Mouse (Mus musculus) kidney, postnatal 0 days (tissue): ENCODE measurements around the gene Tmeff1. TPM values are rescaled to one million over a fixed set of nuclear protein-coding genes. Genes with fewer than 3 reads are reported as not detected.
A peak's percentile ranks its signal among the peaks of the same experiment; 100 is the strongest.
"Not testable (repeated sequence)": the region's sequence is repeated elsewhere in the genome, so short reads cannot be mapped to it uniquely, and the experiment has no call there.

Experiments used
- ATAC-seq: fragments of 200-750 bp; cut with Nextera tagmentation; replicated peaks from 2 replicates; pipeline ENCODE4 v1.8.0; 2017; ENCODE audit warnings: low read depth, moderate number of reproducible peaks, moderate TSS enrichment, moderate library complexity; ENCODE audit not compliant: low FRiP score
- DNase-seq: peaks from one replicate; pipeline ENCODE4 v3.0.0-alpha.2; 2016; ENCODE audit warnings: low spot score
- H3K27ac ChIP-seq: fragments of 300-500 bp; sonication (generic); 2 replicates; pipeline ENCODE4 v1.5.1; 2014; ENCODE audit warnings: mild to moderate bottlenecking
- H3K27me3 ChIP-seq: fragments of 300-500 bp; sonication (generic); 2 replicates; pipeline ENCODE4 v1.6.1; 2014; ENCODE audit warnings: low read length, mixed read lengths; ENCODE audit not compliant: insufficient read depth
- H3K36me3 ChIP-seq: fragments of 300-500 bp; sonication (generic); 2 replicates; pipeline ENCODE4 v1.6.1; 2014; ENCODE audit warnings: low read length, mixed read lengths; ENCODE audit not compliant: insufficient read depth
- H3K4me1 ChIP-seq: fragments of 300-500 bp; sonication (generic); replicated peaks from 2 replicates; pipeline ENCODE4 v1.6.1; 2014; ENCODE audit warnings: antibody characterized with exemption, low read length, mixed read lengths; ENCODE audit not compliant: insufficient read depth
- H3K4me2 ChIP-seq: fragments of 300-500 bp; sonication (generic); 2 replicates; pipeline ENCODE4 v1.6.1; 2014; ENCODE audit warnings: mild to moderate bottlenecking, low read length, moderate library complexity, mixed read lengths
- H3K4me3 ChIP-seq: fragments of 300-500 bp; sonication (generic); replicated peaks from 2 replicates; pipeline ENCODE4 v1.5.1; 2014; ENCODE audit warnings: low read depth, low read length
- H3K9ac ChIP-seq: fragments of 300-500 bp; sonication (generic); 2 replicates; pipeline ENCODE4 v1.6.1; 2014; ENCODE audit warnings: low read depth, low read length
- H3K9me3 ChIP-seq: fragments of 300-500 bp; sonication (generic); replicated peaks from 2 replicates; pipeline ENCODE4 v1.6.1; 2016; ENCODE audit warnings: low read length, inconsistent platforms, mixed read lengths
- CTCF ChIP-seq: IDR thresholded peaks from 2 replicates; pipeline ENCODE4 v1.5.1; 2016; ENCODE audit warnings: antibody characterized with exemption, low read depth, mild to moderate bottlenecking, moderate library complexity
- WGBS: fragments of 180-500 bp; shearing (Covaris S2); extraction: QIAGEN DNeasy Blood & Tissue Kit; methylation state at CpG from one replicate; pipeline ENCODE4 v1.1.7; 2014; 5-methylcytosine and 5-hydroxymethylcytosine counted together
- polyA plus RNA-seq: library from polyadenylated mRNA; unstranded; fragments of >200 nt; fragmentation: Nextera tagmentation; extraction: Ambion mirVana; gene quantifications from 2 replicates; pipeline ENCODE4 v1.2.1, GENCODE M21; 2015

The Tmeff1 gene
- polyA plus RNA-seq, 1 experiment from 2014 or later, result 37.7 TPM

DNA sequence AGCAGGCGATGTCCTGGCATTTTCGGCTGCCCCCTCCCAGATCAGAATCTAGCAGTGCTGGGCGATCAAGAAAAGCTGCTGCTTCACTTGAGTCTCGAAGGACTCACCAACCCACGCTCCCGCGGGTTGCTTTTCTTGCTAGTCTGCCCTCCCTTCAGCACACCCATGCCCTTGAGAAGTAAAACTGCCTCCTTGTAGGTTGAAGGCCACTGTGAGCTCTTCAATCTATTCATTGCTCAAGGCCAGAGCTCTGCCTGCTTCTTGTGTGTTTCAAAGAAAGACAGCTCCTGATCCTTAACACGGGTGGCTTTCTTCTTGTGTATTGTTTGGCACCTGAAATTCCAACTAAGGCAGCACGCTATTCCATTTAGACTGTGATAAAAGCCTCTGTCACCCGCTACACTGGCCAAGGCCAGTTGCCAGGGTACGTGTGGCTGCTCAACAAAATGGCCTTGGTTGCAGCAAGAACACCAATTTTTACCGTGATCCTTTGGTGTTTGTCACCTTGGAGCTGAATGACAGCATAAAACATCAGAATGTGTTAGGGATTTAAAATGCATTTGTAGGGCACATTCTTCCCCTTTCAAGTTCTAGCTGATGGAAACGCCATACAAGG lies 91.7 kb downstream of the Tmeff1 start:
- no peak overlapping the region for H3K4me3 ChIP-seq
- no peaks in the 10 kb centered on the region for H3K4me1 ChIP-seq
- H3K9me3 ChIP-seq, result no peaks in the 10 kb centered on the region
- H3K27ac ChIP-seq, result no peak overlapping the region
- no peaks in the 10 kb centered on the region for H3K27me3 ChIP-seq
- H3K9ac ChIP-seq, result no peak overlapping the region
- no peak for TF ChIP-seq CTCF
- WGBS, result 92% methylated on average over 13 of the region's 13 CpGs
- H3K36me3 ChIP-seq, result peaks cover 9% of the 10 kb centered on the region; the same call in 1 of the 2 replicates
- no peak for DNase-seq
- H3K4me2 ChIP-seq, result no peak overlapping the region
- ATAC-seq, result no peak

DNA sequence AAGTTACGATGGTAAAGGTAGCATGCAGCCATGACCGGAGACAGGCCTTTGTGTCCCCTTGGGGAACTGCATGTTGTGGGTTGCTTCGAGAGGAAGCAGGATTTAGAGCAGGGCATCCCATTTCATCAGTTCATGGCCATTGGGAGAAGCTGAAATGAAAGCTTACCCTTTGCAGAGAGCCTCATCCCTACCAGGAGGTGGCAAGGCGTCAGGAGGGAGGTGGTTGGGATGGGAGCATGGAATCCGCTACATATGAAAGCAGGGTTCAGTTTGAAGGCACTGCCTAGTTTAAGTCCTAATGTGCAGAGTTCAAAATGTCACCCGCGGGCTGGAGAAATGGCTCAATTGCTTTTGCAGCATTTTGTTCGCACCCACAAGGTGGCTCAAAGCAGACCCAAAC lies 92.3 kb downstream of the Tmeff1 start:
- no peaks in the 10 kb centered on the region for H3K9me3 ChIP-seq
- TF ChIP-seq CTCF, result no peak
- H3K4me1 ChIP-seq, result no peaks in the 10 kb centered on the region
- H3K27ac ChIP-seq, result no peak overlapping the region
- H3K4me2 ChIP-seq, result no peak overlapping the region
- WGBS, result 96% methylated on average over 8 of the region's 8 CpGs
- H3K27me3 ChIP-seq, result no peaks in the 10 kb centered on the region
- no peak overlapping the region for H3K4me3 ChIP-seq
- no peak for DNase-seq
- ATAC-seq, result no peak
- peaks cover 4% of the 10 kb centered on the region; the same call in 1 of the 2 replicates for H3K36me3 ChIP-seq
- H3K9ac ChIP-seq, result no peak overlapping the region

DNA sequence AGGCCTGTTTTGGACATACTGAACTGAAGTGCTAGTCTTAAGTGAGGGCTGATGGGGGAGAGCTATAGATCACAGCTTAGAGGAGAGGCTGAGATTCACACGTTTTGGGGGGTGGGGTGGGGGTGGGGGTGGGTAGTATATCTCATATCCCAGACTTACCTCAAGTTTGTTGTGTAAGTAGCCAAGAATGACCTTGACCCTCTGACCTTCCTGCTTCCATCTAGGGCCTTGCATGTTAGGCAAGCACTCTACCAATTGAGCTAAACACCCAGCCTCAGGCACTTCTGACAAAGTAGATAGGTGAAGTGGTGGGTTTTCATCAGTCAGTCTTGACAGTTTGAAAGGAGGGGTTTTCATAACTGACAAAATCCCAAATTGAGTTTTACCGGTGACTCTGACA lies 92.8 kb downstream of the Tmeff1 start:
- Histone ChIP-seq H3K27me3 (no peaks in the 10 kb centered on the region), H3K4me3 (no peak overlapping the region), H3K9ac (no peak overlapping the region), H3K4me2 (no peak overlapping the region), H3K9me3 (no peaks in the 10 kb centered on the region), H3K36me3 (no peaks in the 10 kb centered on the region), H3K27ac (no peak overlapping the region), H3K4me1 (no peaks in the 10 kb centered on the region)
- no peak for ATAC-seq
- DNase-seq, result no peak
- TF ChIP-seq CTCF, result no peak
- 74% methylated on average over 2 of the region's 2 CpGs for WGBS

DNA sequence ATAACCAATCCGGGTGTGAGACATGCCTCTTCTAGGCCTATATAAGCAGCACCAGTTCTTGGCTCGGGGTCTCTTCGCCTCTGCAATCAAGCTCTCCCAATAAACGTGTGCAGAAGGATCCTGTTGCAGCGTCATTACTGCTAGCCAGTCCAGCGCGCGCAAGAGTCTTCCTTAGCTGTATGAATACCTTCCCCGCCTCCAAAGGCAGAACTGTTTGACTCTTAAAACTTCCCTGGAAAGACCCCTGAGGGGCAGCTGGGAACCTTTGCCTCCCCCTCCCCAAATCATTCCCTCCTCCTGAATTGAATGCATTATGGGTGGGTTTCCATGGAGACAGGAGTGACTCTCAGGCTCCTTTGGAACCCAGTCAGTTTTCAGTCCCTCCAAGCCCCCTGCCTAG lies 93.8 kb downstream of the Tmeff1 start:
- no peaks in the 10 kb centered on the region for H3K27me3 ChIP-seq
- H3K27ac ChIP-seq, result no peak overlapping the region
- ATAC-seq, result no peak
- 92% methylated on average over 9 of the region's 9 CpGs for WGBS
- no peak for DNase-seq
- no peak overlapping the region for H3K4me3 ChIP-seq
- no peaks in the 10 kb centered on the region for H3K36me3 ChIP-seq
- no peak for TF ChIP-seq CTCF
- no peaks in the 10 kb centered on the region for H3K9me3 ChIP-seq
- H3K9ac ChIP-seq, result no peak overlapping the region
- H3K4me2 ChIP-seq, result no peak overlapping the region
- no peaks in the 10 kb centered on the region for H3K4me1 ChIP-seq

DNA sequence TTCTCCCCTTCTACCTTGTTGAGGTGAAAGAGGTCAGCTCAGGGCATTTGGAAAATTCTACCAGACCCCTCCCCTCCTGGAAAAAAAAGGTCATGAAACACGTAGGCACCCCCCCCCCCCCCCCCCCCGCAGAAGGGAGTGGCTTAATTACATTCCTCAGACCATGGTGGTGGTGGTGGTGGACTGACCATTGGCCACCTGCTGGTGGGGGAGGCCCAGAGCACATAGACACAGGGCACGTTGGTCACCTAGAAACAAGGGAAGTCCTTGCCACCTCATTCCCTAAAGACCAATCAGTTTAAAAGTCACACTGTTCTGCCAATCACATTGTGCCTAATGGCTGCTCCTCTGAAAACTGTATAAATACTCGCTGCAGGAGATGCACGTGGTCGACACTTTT lies 94.8 kb downstream of the Tmeff1 start:
- 61% methylated on average over 5 of the region's 6 CpGs for WGBS

DNA sequence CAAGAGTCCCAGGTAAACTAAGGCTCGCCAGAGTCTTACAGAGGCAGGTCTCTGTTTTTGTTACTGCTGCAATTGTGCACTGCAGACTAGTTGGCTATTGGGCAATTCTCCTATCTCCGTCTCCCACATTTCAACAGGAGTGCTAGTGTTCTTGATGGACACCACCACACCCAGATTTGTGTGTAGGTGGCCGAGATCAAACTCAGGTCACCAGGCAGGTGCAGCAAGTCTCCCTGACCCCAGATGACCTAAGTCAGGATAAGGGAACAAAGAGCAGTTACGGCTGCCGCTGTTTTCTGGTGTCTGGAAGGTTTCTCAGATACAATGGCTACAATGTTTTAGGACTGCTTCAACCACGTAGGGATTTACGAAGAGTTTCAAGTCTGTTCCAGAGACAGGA lies 95.2 kb downstream of the Tmeff1 start:
- peak overlapping the region; percentile 36; the same call in 1 of the 2 replicates for H3K4me2 ChIP-seq

More for the DNA sequence above, 94.8 kb downstream of the Tmeff1 start:
- H3K4me2 ChIP-seq, H3K4me1 ChIP-seq, H3K27me3 ChIP-seq, H3K36me3 ChIP-seq, H3K9ac ChIP-seq, DNase-seq, H3K9me3 ChIP-seq, H3K4me3 ChIP-seq, H3K27ac ChIP-seq: not testable (repeated sequence)
- TF ChIP-seq CTCF, result 0 out of 2 replicates have a peak, but pooled peaks have one; percentile 26
- peak; percentile 53; the same call in 1 of the 2 replicates for ATAC-seq

More for the DNA sequence above, 95.2 kb downstream of the Tmeff1 start:
- Histone ChIP-seq H3K36me3 (no peaks in the 10 kb centered on the region), H3K4me1 (no peaks in the 10 kb centered on the region), H3K4me3 (no peak overlapping the region), H3K27ac (no peak overlapping the region), H3K27me3 (no peaks in the 10 kb centered on the region), H3K9me3 (no peaks in the 10 kb centered on the region), H3K9ac (0 out of 2 replicates have a peak overlapping the region, but pooled peaks have one; percentile 13)
- 66% methylated on average over 7 of the region's 7 CpGs for WGBS
- ATAC-seq, result no peak
- DNase-seq, result no peak
- no peak for TF ChIP-seq CTCF
